Mouse (Mus musculus) forebrain, embryonic 16.5 days (tissue): ENCODE data around the gene Ambp. TPM values are rescaled to one million over a fixed set of nuclear protein-coding genes. Genes with fewer than 3 reads are reported as not detected.

Experiments used
- ATAC-seq: fragments of 200-750 bp; cut with Nextera tagmentation; 2 replicates; pipeline ENCODE4 v1.8.0; 2017; ENCODE audit warnings: mild to moderate bottlenecking, moderate library complexity
- H3K27ac ChIP-seq: fragments of 300-500 bp; sonication (generic); 2 replicates; pipeline ENCODE4 v1.5.1; 2014; ENCODE audit warnings: low read length, control low read depth
- H3K27me3 ChIP-seq: fragments of 300-500 bp; sonication (generic); replicated peaks from 2 replicates; pipeline ENCODE4 v1.6.1; 2014; ENCODE audit warnings: low read length; ENCODE audit not compliant: control insufficient read depth, insufficient read depth
- H3K36me3 ChIP-seq: fragments of 300-500 bp; sonication (generic); 2 replicates; pipeline ENCODE4 v1.6.1; 2014; ENCODE audit not compliant: control insufficient read depth, insufficient read depth
- H3K4me1 ChIP-seq: fragments of 300-500 bp; sonication (generic); replicated peaks from 2 replicates; pipeline ENCODE4 v1.6.1; 2014; ENCODE audit warnings: low read length; ENCODE audit not compliant: control insufficient read depth, insufficient read depth
- H3K4me2 ChIP-seq: fragments of 300-500 bp; sonication (generic); 2 replicates; pipeline ENCODE4 v1.6.1; 2014; ENCODE audit warnings: mild to moderate bottlenecking, low read length, control low read depth
- H3K4me3 ChIP-seq: fragments of 300-500 bp; sonication (generic); replicated peaks from 2 replicates; pipeline ENCODE4 v1.5.1; 2014; ENCODE audit warnings: mild to moderate bottlenecking, low read length, control low read depth
- H3K9ac ChIP-seq: fragments of 300-500 bp; sonication (generic); replicated peaks from 2 replicates; pipeline ENCODE4 v1.6.1; 2014; ENCODE audit warnings: low read depth, low read length, control low read depth
- H3K9me3 ChIP-seq: fragments of 300-500 bp; sonication (generic); 2 replicates; pipeline ENCODE4 v1.6.1; 2016; ENCODE audit warnings: low read length; ENCODE audit not compliant: control insufficient read depth
- WGBS: fragments of 180-500 bp; shearing (Covaris S2); extraction: QIAGEN DNeasy Blood & Tissue Kit; methylation state at CpG from one replicate; pipeline ENCODE4 v1.1.7; 2014; 5-methylcytosine and 5-hydroxymethylcytosine counted together
- polyA plus RNA-seq: library from polyadenylated mRNA; unstranded; fragments of >200 nt; fragmentation: Nextera tagmentation; extraction: Ambion mirVana; gene quantifications from 2 replicates; pipeline ENCODE4 v1.2.1, GENCODE M21; 2015

Ambp gene
- polyA plus RNA-seq: 0.22 TPM in 1 of 2 replicates, not detected in the other

DNA sequence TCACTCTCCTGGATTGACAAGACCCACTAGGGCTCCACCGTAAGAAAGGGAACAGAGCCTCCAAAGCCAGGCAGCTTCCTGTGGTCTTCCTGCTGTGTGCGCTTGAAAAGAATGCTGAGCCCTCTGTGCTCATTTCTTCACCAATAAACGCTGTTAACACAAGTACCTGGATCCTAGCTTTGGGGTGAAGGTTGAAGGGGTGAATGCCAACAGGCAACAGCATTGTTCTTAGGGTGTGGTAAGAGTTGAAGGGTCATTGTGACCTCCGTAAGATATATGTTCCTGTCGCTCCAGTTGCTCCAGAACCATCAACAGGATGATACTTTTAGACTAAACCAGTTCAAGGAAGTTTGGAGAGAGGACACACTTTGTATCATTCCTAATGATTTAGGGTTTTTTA is at the start of gene Ambp:
TSS of gene Ambp (minus strand) at position 101 of the 400 bp plus-strand sequence.
- Histone ChIP-seq H3K36me3 (no peaks in the 10 kb centered on the region), H3K4me2 (no peak within 1 kb of the TSS), H3K9ac (no peak within 1 kb of the TSS), H3K27me3 (no peaks in the 10 kb centered on the region), H3K9me3 (no peaks in the 10 kb centered on the region), H3K4me1 (no peaks in the 10 kb centered on the region), H3K4me3 (no peak within 1 kb of the TSS), H3K27ac (no peak within 1 kb of the TSS)
- no peak for ATAC-seq
- WGBS: 57% methylated on average over 5 of the region's 5 CpGs

DNA sequence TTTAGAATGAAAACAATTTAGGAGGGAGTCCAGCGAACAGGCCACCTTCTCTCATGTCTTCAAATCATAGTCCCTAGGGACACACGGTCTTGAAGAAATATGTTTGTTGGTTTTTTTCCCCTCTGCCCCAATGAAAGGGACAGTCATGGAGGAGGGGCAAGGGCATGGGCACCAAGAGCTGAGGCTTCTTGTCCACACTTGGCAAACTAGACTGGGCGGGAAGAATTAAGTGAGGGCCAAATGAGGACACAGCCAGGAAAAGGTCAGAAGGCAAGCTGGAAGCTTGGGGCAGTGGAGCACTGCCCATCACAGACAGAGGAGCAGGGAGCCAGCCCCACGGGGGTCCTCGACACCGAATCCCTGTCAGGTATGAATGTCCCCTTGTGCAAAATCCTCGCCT is 49.3 kb upstream of the Ambp start:
- Histone ChIP-seq H3K36me3 (no peaks in the 10 kb centered on the region), H3K27me3 (no peaks in the 10 kb centered on the region), H3K9me3 (no peaks in the 10 kb centered on the region), H3K4me2 (no peak overlapping the region), H3K27ac (no peak overlapping the region), H3K4me1 (no peaks in the 10 kb centered on the region), H3K9ac (no peak overlapping the region), H3K4me3 (no peak overlapping the region)
- ATAC-seq: no peak
- WGBS: 90% methylated on average over 7 of the region's 7 CpGs

GRCm38 (mm10) chr4:63199366-63199765 is 44.8 kb upstream of the Ambp start:
- no peaks in the 10 kb centered on the region for H3K9me3 ChIP-seq
- WGBS: 86% methylated on average over 5 of the region's 5 CpGs
- H3K9ac ChIP-seq: no peak overlapping the region
- H3K4me1 ChIP-seq: no peaks in the 10 kb centered on the region
- no peak for ATAC-seq
- no peak overlapping the region for H3K27ac ChIP-seq
- H3K4me2 ChIP-seq: no peak overlapping the region
- no peaks in the 10 kb centered on the region for H3K27me3 ChIP-seq
- no peaks in the 10 kb centered on the region for H3K36me3 ChIP-seq
- no peak overlapping the region for H3K4me3 ChIP-seq

DNA sequence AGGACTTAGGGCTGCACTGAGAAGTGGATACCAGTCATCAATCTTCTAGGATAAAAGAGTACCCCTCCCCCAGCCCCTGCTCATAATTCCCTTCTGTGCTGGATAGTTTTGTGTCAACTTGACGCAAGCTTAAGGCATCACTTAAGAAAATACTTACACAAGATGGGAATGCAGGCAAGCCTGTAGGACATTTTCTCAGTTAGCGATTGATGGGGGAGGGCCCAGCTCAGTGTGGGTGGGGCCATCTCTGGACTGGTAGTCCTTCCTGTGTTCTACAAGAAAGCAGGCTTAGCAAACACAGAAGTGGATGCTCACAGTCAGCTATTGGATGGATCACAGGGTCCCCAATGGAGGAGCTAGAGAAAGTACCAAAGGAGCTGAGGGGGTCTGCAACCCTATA is 39.8 kb upstream of the Ambp start:
- WGBS: 90% methylated on average over 2 of the region's 2 CpGs
- Histone ChIP-seq H3K27ac (no peak overlapping the region), H3K4me1 (no peaks in the 10 kb centered on the region), H3K36me3 (no peaks in the 10 kb centered on the region), H3K9me3 (no peaks in the 10 kb centered on the region), H3K4me2 (no peak overlapping the region), H3K4me3 (no peak overlapping the region), H3K27me3 (no peaks in the 10 kb centered on the region), H3K9ac (no peak overlapping the region)
- no peak for ATAC-seq

DNA sequence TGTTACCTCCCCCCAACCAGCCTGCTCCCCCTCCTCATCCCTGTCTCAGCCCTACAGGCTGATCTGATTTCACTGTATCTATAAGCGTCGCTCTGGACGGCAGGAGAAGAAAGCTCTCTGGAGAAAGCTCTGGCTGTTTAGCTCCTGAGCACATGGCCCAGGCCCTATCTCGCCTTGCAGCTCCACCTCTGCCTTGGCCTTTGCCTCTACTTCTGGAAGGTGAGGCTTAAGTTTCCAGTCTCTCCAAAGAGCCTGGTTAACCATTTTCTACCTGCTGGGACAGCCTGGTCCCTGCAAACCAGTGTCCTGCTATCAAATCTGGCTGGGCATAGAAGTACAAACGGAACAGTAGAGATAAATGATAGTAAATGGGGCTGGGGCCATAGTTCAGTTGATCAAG is 37.0 kb upstream of the Ambp start:
- Histone ChIP-seq H3K4me2 (no peak overlapping the region), H3K36me3 (no peaks in the 10 kb centered on the region), H3K9me3 (no peaks in the 10 kb centered on the region), H3K27ac (no peak overlapping the region), H3K4me3 (no peak overlapping the region), H3K27me3 (no peaks in the 10 kb centered on the region), H3K4me1 (no peaks in the 10 kb centered on the region), H3K9ac (no peak overlapping the region)
- ATAC-seq: no peak
- WGBS: 72% methylated on average over 5 of the region's 5 CpGs

DNA sequence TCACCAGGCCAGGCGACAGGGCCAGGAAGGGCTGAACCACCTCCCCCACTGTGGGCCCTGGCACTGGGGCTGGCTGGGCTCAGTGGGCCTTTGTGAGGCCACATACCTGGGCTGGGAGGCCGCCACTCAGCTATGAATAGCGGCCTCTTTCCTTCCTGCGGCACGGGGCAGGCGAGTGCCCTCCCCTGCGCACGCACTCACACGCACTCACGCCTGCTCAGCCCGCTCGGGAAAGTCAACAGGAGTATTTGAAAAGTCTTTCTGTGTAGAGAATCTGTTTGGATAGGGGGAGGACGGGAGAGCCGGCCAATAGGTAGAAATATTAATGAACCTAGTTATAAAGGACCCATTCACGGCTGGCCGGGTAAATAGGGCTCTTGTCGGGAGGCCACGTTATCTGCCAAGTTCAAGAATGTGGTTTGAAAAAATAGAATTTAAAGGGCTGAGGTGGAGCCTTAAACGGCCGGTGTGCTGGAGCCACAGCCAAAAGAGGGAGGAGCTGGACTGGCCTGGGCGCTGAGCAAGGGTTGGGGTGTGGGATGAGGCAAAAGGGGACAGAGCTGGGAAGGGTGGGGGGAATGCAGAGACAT is 31.8 kb upstream of the Ambp start:
- H3K4me2 ChIP-seq: no peak overlapping the region
- H3K9ac ChIP-seq: no peak overlapping the region

GRCm38 (mm10) chr4:63181556-63181955 is 27.0 kb upstream of the Ambp start:
- Histone ChIP-seq H3K27ac (no peak overlapping the region), H3K4me3 (no peak overlapping the region), H3K36me3 (no peaks in the 10 kb centered on the region), H3K9ac (no peak overlapping the region), H3K27me3 (no peaks in the 10 kb centered on the region), H3K9me3 (no peaks in the 10 kb centered on the region), H3K4me1 (peaks cover 3% of the 10 kb centered on the region; the same call in 1 of the 2 replicates), H3K4me2 (no peak overlapping the region)
- WGBS: 7% methylated on average over 5 of the region's 5 CpGs
- ATAC-seq: peak; percentile 86

More for the DNA sequence above, 31.8 kb upstream of the Ambp start:
- Histone ChIP-seq H3K36me3 (no peaks in the 10 kb centered on the region), H3K4me3 (no peak overlapping the region), H3K27ac (no peak overlapping the region), H3K27me3 (no peaks in the 10 kb centered on the region), H3K9me3 (no peaks in the 10 kb centered on the region), H3K4me1 (peaks cover 3% of the 10 kb centered on the region; the same call in 1 of the 2 replicates)
- ATAC-seq: peak; percentile 57
- WGBS: 15% methylated on average over 21 of the region's 21 CpGs

DNA sequence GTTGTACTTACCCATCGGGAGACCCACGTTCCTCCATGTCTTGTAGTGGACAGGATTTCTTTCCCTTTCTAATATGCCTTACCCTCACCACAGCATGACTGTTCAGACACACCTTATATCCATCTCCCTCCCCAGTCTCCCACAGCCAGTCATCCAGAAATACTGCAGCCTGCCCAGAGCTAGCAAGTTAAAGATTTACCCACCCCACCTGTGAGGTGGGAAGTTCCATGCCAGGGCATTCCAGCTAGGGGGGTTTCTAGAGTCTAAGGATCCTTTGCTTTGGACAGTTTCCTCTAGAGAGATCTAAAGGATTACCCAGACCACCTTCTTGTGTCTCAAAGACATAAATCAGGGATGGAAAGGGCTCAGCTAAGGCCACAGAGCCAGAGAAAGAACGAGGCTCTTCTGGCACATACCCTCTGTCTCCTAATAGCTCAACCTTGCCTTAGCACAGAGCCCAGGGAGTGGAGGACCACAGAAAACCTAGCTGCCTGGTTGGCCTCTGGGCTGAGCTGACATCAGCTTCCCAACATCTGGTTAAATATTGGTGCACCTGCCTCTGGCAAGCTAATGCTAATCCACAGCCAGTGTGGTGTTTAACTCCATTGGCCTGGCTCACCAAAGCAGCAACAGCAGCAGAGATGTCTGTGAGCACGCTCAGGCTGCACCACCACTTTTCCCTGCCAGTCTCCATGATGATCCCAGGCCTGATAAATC is 17.5 kb upstream of the Ambp start, which contains the start of gene Kif12:
TSS of gene Kif12 (minus strand) at position 163 of the 717 bp plus-strand sequence.
- Histone ChIP-seq H3K27ac (no peak within 1 kb of the TSS), H3K4me1 (no peaks in the 10 kb centered on the region), H3K36me3 (no peaks in the 10 kb centered on the region), H3K4me3 (no peak within 1 kb of the TSS), H3K9me3 (no peaks in the 10 kb centered on the region), H3K4me2 (no peak within 1 kb of the TSS), H3K9ac (no peak within 1 kb of the TSS), H3K27me3 (peaks cover 6% of the 10 kb centered on the region; the same call in 1 of the 2 replicates)
- 80% methylated on average over 4 of the region's 4 CpGs for WGBS
- ATAC-seq: no peak

GRCm38 (mm10) chr4:63171122-63171521 is 16.5 kb upstream of the Ambp start:
- Histone ChIP-seq H3K9me3 (no peaks in the 10 kb centered on the region), H3K4me2 (no peak overlapping the region), H3K4me1 (no peaks in the 10 kb centered on the region), H3K4me3 (no peak overlapping the region), H3K9ac (no peak overlapping the region), H3K36me3 (no peaks in the 10 kb centered on the region), H3K27ac (no peak overlapping the region), H3K27me3 (peaks cover 6% of the 10 kb centered on the region; the same call in 1 of the 2 replicates)
- 50% methylated on average over 24 of the region's 24 CpGs for WGBS
- ATAC-seq: no peak
